Mouse (Mus musculus) erythroblast, embryonic 14.5 days (primary cell): Measurements from ENCODE around the gene Klf3.

Source experiments
- GATA1 ChIP-seq: IDR thresholded peaks from 2 replicates; pipeline ENCODE4 v1.6.1; 2012; ENCODE audit warnings: low read length, inconsistent platforms, mixed read lengths
- TAL1 ChIP-seq: IDR thresholded peaks from 3 replicates; pipeline ENCODE4 v1.6.1; 2012; ENCODE audit warnings: low read length, inconsistent platforms, mixed read lengths

DNA sequence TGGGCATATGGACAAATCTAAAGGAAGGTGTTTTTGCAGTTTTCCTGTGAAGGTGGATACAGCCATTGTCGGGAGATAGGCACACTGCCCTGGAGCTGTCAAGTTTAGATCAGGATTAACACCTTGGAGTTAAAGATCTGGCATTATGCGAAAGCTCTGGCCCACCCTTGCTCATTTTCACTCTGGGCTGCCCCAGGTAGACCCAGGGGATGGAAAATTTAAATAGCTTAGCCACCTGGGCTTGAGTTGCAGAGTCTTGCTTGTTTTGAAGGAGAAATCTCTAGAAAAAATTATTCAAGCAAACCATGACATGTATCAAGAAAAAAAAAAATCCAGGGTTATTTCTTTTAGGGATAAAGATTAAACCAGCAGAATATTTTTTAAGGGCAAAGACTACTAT lies 3.4 kb downstream of the Klf3 start:
- TF ChIP-seq TAL1 (no peak), GATA1 (no peak)
